Mouse (Mus musculus) forebrain, postnatal 0 days (tissue): Measurements from ENCODE around the gene Vmn1r213. TPM values are rescaled to one million over a fixed set of nuclear protein-coding genes. Genes with fewer than 3 reads are reported as not detected.

Source experiments
- ATAC-seq: fragments of 200-750 bp; cut with Nextera tagmentation; 2 replicates; pipeline ENCODE4 v1.8.0; 2017; ENCODE audit warnings: mild to moderate bottlenecking, moderate library complexity
- DNase-seq: peaks from one replicate; pipeline ENCODE4 v3.0.0-alpha.2; 2015
- H3K27ac ChIP-seq: fragments of 300-500 bp; sonication (generic); 2 replicates; pipeline ENCODE4 v1.5.1; 2014; ENCODE audit warnings: low read depth, mild to moderate bottlenecking, antibody characterized with exemption, low read length, moderate library complexity, mixed read lengths
- H3K27me3 ChIP-seq: fragments of 300-500 bp; sonication (generic); 2 replicates; pipeline ENCODE4 v1.6.1; 2014; ENCODE audit warnings: mild to moderate bottlenecking, low read length, mixed read lengths; ENCODE audit not compliant: insufficient read depth
- H3K36me3 ChIP-seq: fragments of 300-500 bp; sonication (generic); 2 replicates; pipeline ENCODE4 v1.6.1; 2014; ENCODE audit warnings: mild to moderate bottlenecking, moderate library complexity; ENCODE audit not compliant: insufficient read depth
- H3K4me1 ChIP-seq: fragments of 300-500 bp; sonication (generic); 2 replicates; pipeline ENCODE4 v1.6.1; 2014; ENCODE audit warnings: antibody characterized with exemption; ENCODE audit not compliant: insufficient read depth
- H3K4me2 ChIP-seq: fragments of 300-500 bp; sonication (generic); 2 replicates; pipeline ENCODE4 v1.6.1; 2014; ENCODE audit warnings: low read depth, mild to moderate bottlenecking, moderate library complexity
- H3K4me3 ChIP-seq: fragments of 300-500 bp; sonication (generic); 2 replicates; pipeline ENCODE4 v1.5.1; 2014; ENCODE audit warnings: low read depth, low read length, mixed read lengths
- H3K9ac ChIP-seq: fragments of 300-500 bp; sonication (generic); 2 replicates; pipeline ENCODE4 v1.6.1; 2014; ENCODE audit warnings: mild to moderate bottlenecking
- H3K9me3 ChIP-seq: fragments of 300-500 bp; sonication (generic); 2 replicates; pipeline ENCODE4 v1.6.1; 2016; ENCODE audit warnings: low read length
- CTCF ChIP-seq: sonication (generic); IDR thresholded peaks from 2 replicates; pipeline ENCODE4 v1.5.1; 2016; ENCODE audit warnings: antibody characterized with exemption, control low read depth, low read depth
- WGBS: fragments of 180-500 bp; shearing (Covaris S2); extraction: QIAGEN DNeasy Blood & Tissue Kit; methylation state at CpG from one replicate; pipeline ENCODE4 v1.1.7; 2014; 5-methylcytosine and 5-hydroxymethylcytosine counted together
- polyA plus RNA-seq: library from polyadenylated mRNA; unstranded; fragments of >200 nt; fragmentation: Nextera tagmentation; extraction: Ambion mirVana; gene quantifications from 2 replicates; pipeline ENCODE4 v1.2.1, GENCODE M21; 2015
- total RNA-seq: library from RNA; depleted of rRNA; stranded (reverse); fragments of >200 nt; gene quantifications from 2 replicates; pipeline ENCODE4 v1.2.3, GENCODE M21; 2014; rRNA removed

The Vmn1r213 gene
- total and polyA plus RNA-seq, 2 experiments from 2014 or later, result not detected

- DNase-seq, result no peak
- H3K9ac ChIP-seq, result no peak overlapping the region
- ATAC-seq, result no peak
Measured at GRCm38 (mm10) chr13:23057778-23058177, 50.3 kb downstream of the Vmn1r213 start.

More at GRCm38 (mm10) chr13:23057778-23058177, 50.3 kb downstream of the Vmn1r213 start:
- Histone ChIP-seq H3K4me2 (no peak overlapping the region), H3K27ac (no peak overlapping the region), H3K4me1 (no peaks in the 10 kb centered on the region), H3K36me3 (no peaks in the 10 kb centered on the region), H3K9me3 (no peaks in the 10 kb centered on the region), H3K4me3 (no peak overlapping the region), H3K27me3 (no peaks in the 10 kb centered on the region)
- WGBS, result 58% methylated on average over 1 of the region's 1 CpGs
- peak; percentile 11; the same call in 1 of the 2 replicates for TF ChIP-seq CTCF

Other genes with a start within 250 kb of the Vmn1r213 start
- gene Vmn1r208, start 230.3 kb upstream of the Vmn1r213 start, total RNA-seq, result not detected in 2 replicates
- not detected in 2 replicates for gene Vmn1r208, start 230.3 kb upstream of the Vmn1r213 start, polyA plus RNA-seq
- not detected in 2 replicates for gene Vmn1r209, start 198.0 kb upstream of the Vmn1r213 start, total RNA-seq
- gene Vmn1r209, start 198.0 kb upstream of the Vmn1r213 start, polyA plus RNA-seq, result not detected in 2 replicates
- gene Vmn1r210, start 176.3 kb upstream of the Vmn1r213 start, total RNA-seq, result not detected in 2 replicates
- gene Vmn1r210, start 176.3 kb upstream of the Vmn1r213 start, polyA plus RNA-seq, result not detected in 2 replicates
- gene Vmn1r211, start 150.1 kb upstream of the Vmn1r213 start, total RNA-seq, result not detected in 2 replicates
- not detected in 2 replicates for gene Vmn1r211, start 150.1 kb upstream of the Vmn1r213 start, polyA plus RNA-seq
- not detected in 2 replicates for gene Vmn1r212, start 123.5 kb upstream of the Vmn1r213 start, total RNA-seq
- not detected in 2 replicates for gene Vmn1r212, start 123.5 kb upstream of the Vmn1r213 start, polyA plus RNA-seq
- not detected in 2 replicates for gene Vmn1r214, start 22.8 kb downstream of the Vmn1r213 start, total RNA-seq
- gene Vmn1r214, start 22.8 kb downstream of the Vmn1r213 start, polyA plus RNA-seq, result not detected in 2 replicates
- not detected in 2 replicates for gene Vmn1r215, start 60.4 kb downstream of the Vmn1r213 start, total RNA-seq
- gene Vmn1r215, start 60.4 kb downstream of the Vmn1r213 start, polyA plus RNA-seq, result not detected in 2 replicates
- gene Vmn1r217, start 110.6 kb downstream of the Vmn1r213 start, total RNA-seq, result not detected in 2 replicates
- not detected in 2 replicates for gene Vmn1r217, start 110.6 kb downstream of the Vmn1r213 start, polyA plus RNA-seq
- gene Vmn1r218, start 125.5 kb downstream of the Vmn1r213 start, total RNA-seq, result not detected in 2 replicates
- not detected in 2 replicates for gene Vmn1r218, start 125.5 kb downstream of the Vmn1r213 start, polyA plus RNA-seq
- gene Vmn1r219, start 151.7 kb downstream of the Vmn1r213 start, total RNA-seq, result not detected in 2 replicates
- gene Vmn1r219, start 151.7 kb downstream of the Vmn1r213 start, polyA plus RNA-seq, result not detected in 2 replicates
- gene Vmn1r220, start 180.3 kb downstream of the Vmn1r213 start, total RNA-seq, result not detected in 2 replicates
- not detected in 2 replicates for gene Vmn1r220, start 180.3 kb downstream of the Vmn1r213 start, polyA plus RNA-seq
- not detected in 2 replicates for gene Vmn1r221, start 206.5 kb downstream of the Vmn1r213 start, total RNA-seq
- gene Vmn1r221, start 206.5 kb downstream of the Vmn1r213 start, polyA plus RNA-seq, result not detected in 2 replicates
- gene Vmn1r222, start 228.3 kb downstream of the Vmn1r213 start, total RNA-seq, result not detected in 2 replicates
- gene Vmn1r222, start 228.3 kb downstream of the Vmn1r213 start, polyA plus RNA-seq, result not detected in 2 replicates
- gene Vmn1r223, start 239.5 kb downstream of the Vmn1r213 start, total RNA-seq, result not detected in 2 replicates
- not detected in 2 replicates for gene Vmn1r223, start 239.5 kb downstream of the Vmn1r213 start, polyA plus RNA-seq